Mouse (Mus musculus): ENCODE results near the gene AI661453.
A peak's percentile ranks its signal among the peaks of the same experiment; 100 is the strongest.
"Not testable (repeated sequence)": the region's sequence is repeated elsewhere in the genome, so short reads cannot be mapped to it uniquely, and the experiment has no call there.

Gene AI661453

DNA sequence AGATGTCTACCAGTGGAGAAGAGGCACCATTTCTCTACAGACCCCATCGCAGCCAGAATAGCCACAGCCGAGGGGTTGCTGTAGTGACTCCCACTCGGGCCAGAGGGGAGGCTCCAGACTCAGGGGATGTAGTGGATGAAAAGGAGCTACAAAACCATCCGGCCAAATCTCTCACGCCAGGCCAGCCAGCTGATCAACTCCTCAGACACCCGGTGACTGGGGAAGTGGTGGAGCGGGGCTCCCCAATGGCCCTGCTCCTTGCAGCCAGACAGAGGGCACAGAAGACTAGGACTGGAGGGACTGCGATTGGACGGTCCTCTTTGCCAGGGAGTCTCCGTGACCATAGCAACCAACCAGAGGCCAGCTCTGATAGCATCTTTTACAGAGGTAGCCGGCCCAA lies 31.2 kb downstream of the AI661453 start:
- DNase-seq (ENCODE audit: low spot score) = no peak

DNA sequence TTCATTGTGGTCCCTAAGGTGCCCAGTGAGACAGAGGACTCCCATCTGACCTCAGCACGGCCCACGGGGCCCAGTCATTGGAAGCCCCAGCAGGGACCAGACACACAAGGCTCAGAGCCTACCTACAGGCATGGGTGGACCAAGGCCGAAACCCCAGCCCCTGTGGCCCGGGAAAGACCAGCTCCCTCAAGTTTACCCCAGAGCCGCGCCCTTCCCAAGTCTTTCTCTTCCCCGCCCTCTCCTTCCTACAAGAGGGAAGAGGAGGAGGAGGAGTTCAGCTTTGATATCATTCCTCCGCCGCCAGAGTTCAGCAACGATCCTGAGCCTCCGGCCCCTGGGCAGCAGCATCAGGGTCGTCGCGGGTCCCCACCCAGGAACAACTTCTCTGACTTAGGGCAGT lies 31.6 kb downstream of the AI661453 start:
- DNase-seq (ENCODE audit: low spot score) = no peak

DNA sequence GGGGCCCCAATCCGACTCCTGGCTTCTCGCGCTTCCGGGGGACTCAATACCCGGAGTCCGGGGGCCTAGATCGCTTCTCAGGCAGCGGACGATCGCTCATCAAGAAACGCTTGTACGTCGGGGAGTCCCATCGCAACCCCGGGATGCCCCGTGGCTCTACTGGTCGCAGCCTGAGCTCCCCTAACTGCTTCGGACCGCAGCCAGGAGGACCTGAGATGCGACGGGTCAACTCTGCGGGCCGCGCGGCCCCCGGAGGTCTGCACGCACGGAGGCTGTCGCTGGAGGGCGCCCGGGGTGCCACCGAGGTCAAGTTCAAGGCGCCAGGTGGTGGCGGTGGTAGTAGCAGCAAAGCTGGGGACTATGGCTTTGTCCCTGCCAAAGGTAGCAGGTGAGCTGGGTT lies 32.1 kb downstream of the AI661453 start:
- DNase-seq (ENCODE audit: low spot score) = no peak

DNA sequence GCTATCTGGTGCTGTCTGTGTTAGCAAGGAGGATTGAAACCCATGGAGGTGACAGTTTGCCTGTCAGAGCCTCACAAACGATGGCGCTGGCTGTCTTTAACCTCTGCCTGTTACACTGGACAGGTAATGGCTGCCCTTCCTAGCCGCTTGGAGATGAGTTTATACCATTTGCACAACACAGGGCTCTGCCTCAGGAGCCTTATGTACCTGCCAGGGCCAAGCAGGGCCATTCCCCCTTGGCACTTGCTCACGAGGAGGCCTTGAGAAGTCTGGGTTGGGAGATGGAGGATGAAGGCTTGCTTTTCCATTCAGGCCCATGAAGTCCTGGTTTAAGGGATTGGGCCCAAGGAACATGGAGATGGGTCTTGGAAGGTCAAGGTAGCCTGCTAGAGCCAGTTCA lies 33.2 kb downstream of the AI661453 start:
- no peak for DNase-seq (ENCODE audit: low spot score)

DNA sequence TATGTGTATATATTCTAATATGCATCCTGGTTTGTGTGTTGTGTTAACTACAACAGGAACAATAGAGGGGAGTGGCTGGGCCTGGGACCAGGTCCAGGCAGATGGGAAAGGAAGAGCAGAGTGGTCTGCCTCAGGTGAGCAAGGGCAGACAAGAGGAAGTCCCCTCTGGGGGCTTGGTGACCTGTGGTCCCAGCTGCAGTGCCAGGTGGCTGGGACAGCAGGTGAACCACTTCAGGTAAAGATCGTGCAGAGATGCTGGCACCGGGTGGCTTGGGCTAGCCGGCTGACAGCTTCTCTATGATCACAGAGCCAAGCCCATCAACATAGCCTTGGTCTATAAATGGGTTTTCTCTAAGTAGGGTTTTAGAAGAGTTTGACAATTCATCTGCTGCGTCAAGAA lies 33.7 kb downstream of the AI661453 start:
- DNase-seq (ENCODE audit: low spot score) = no peak

DNA sequence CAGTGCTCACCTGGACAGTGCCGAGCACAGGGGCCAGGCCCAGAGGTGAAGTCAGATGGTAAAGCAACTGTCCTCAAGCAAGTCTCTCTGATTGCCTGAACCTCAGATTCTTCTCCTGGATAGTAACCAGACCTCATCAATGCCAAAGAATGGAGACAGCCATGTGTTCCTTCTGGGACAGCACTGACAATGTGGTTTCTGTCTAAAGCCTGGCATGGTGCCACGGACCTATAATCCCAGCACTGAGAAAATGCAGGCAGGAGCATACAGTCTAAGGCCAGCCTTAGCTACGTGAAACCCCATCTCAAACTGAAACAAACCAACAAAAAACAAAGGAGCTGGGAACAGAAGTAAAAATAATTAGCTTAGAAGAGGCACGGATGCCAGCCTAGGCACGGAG lies 34.3 kb downstream of the AI661453 start:
- no peak for DNase-seq (ENCODE audit: low spot score)

DNA sequence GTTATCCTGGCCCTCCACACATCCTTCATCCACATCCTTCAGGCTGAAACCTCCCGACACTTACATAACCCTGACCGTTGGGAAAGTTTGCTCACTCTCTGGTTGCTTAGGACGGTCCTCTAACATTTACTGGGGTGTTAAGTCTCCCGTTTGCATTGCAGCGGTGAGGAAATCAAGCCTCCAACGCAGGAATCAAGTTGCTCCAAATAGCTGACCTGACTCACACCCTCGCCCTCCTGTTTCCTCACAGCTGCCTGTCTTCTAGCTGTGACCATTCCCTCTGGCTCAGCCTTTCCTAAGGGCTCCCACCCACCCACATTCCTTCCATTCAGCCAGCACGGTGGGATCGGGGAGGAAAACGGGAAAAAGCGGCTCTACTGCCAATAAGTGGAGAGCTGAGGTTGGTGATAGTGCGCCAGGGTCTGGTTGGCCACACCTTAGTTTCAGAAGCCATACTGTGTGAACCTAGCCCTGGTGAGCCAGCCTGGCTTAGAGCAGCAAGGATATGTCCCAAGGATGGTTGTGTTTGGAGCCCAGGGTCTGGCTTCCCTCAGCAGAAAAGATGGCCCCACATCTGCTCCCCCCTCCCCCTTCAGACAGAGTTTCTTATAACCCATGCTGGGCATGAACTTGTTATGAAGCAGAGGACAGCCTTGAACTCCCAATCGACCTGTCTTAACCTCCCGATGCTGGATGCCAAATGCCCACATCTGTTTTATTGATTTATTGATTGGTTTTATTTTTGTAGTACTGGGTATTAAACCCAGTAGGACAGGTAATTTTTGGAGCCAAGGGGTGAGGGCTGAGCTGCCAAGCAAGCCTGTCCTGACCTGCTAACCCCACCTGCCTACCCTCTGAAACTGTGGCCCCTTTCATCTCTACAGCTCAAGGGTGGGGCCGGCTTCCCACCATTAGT lies 36.3 kb downstream of the AI661453 start:
- no peak for DNase-seq (ENCODE audit: low spot score)

DNA sequence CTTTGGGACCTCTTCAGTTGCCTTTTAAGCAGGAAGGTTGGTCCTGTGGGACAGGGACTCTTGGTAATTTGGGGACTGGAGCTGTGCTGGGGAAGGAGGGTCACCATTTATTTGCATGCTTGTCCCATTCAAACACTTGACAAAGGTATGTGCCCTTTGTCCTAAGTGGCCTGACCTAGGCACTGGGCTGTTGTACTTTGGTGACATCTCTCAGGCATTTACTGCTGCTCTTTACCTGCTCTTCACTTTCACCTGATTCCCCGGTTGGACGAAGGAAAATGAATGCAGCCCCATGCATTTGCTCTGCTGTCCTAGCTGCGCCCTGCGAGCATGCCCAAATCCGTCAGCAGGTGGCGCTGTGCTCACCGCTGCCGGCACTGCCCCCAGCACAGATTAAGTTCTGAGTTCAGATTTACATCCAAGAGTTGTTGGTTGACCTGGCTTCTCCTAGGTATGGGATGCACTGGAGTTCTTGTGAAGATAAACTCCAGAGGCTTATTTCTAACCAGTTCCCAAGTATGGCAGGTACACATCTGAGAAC lies 37.1 kb downstream of the AI661453 start:
- DNase-seq (ENCODE audit: low spot score) = no peak

DNA sequence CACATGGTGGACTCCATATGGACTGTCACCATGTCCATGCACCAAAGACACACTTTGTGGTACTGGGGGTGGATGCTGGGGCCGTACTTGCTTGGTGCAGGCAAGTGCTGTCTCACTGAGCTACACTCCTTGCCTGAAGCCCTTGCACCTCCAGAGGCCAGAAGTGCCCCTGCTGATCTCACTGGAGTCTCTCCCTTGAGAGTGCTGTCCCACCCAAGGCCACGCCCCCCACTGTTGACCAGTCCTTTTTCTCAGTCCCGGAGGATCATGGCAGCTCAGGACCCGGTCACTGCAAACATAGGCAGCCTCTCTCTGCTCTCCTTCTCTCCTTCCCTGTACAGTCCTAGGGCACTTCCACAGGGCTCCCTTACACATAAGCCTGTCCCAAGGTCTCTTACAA lies 37.8 kb downstream of the AI661453 start:
- DNase-seq (ENCODE audit: low spot score) = no peak

DNA sequence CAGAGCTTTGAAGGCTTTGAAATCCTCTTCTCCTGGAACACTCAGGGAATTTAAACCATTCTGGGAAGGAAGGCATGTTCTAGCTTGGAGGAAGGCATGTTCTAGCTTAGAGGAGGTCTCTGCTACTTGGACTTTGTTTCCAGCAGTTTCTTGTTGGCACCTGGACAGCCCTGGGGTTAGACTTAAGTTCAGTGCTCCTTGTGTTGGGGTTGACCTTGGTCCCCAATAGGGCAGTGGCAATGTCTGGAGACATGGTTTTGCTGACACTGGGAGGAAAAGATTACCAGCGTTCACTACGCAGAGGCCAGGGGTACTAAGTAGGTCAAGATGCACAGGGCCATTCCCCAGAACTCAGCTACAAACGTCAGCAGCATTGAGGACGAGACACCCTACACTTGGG lies 38.8 kb downstream of the AI661453 start:
- no peak for DNase-seq (ENCODE audit: low spot score)

DNA sequence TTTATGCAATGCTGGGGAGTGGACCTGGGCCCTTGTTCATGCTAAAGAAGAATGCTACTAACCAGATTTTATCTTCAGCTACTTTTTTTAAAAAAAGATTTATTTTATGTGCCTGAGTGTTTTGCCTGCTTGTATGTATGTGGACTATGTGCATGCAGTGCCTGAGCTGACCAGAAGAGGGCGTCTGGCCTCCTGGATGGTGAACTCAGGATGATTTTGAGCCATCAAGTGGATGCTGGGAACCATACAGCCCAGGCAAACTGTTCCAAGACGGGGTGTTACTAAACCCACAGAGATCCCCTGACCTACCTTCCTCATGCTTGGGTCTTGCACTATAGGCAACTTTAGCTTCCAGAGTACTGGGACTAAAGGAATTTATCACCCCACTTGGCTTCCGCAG lies 39.3 kb downstream of the AI661453 start:
- DNase-seq (ENCODE audit: low spot score) = no peak

DNA sequence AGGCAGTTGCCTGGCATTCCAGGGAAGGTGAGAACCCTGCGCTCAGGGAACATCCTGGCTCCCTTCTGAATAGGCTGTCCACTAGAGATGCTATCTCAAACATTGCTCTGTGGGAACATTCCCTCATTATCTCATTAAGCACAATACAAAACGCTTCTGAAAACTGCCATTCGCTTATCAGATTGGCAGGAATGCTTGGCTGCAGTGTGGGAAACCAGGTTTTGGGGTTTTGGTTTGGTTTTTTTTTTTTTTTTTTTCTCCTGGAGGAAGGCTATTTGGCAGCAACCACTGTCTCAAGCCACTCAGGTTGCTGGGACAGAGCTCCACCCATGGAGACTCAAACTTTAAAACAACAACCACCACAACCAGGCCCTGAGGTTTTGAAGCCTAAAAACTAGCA lies 43.5 kb downstream of the AI661453 start:
- no peak for DNase-seq (ENCODE audit: low spot score)

DNA sequence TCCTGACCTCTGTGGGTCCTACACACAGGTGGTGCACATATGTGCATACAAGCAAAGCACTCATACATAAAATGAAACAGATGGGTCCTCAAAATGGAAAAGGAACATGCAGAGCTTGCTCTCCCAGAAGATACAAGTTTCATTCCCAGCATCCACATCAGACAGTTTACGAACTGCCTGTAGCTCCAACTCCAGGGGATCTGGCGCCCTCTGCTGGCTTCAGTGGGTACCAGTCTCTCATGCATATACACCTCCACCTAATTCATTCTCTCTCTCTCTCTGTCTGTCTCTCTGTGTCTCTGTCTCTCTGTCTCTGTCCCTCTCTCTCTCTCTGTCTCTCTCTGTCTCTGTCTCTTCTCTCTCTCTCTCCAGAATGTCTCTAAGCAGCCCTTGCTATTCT lies 46.0 kb downstream of the AI661453 start:
- peak; percentile 69 for DNase-seq (ENCODE audit: low spot score)

DNA sequence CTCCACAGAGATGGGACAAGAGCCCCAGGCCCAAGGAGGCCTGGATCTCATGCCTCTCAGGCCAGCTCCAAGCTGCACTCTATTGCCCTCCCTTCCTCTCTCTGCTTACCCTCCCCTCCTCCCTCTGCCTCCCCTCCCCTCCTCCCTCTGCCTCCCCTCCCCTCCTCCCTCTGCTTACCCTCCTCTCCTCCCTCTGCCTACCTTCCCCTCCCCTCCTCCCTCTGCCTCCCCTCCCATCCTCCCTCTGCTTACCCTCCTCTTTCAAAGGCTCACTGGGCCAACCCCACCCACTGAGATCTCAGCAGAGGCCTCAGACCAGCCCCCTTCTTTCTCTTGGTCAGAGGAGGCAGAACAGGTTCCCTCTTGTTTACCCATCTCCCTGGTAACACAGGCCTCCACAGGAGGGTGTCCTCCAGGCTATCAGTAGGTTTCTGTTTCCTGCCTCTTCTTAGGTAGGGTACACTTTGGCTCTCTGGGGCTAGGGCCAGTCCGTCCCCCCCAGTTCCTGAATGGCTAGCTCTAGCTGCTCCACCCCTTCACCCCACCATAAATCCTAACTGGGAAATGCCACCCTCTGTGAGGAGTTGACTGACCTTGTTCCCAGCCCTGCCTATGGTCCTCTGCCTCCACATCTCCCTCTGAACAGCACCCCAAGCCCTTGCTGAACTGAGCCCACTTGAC lies 48.0 kb downstream of the AI661453 start:
- peak; percentile 56 for DNase-seq (ENCODE audit: low spot score)

DNA sequence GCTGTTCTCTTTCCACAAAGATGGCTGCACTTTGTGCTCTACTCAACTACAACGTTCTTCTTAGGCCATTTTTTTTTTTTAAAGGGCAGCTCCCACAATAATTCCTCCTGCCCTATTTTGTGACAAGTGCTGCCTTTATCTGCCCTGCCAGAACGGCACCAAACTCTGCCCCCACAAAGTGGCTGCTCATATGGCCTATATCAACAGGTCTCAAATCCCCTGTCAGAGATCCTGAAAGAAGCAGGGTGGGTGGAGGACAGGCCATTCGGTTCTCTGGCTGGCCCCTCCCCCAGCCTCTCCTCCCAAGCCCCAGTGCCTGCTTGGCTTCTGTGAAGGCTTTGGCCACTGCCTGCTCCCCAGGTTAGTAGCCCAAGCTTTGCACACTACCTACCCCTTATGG lies 48.6 kb downstream of the AI661453 start:
- DNase-seq (ENCODE audit: low spot score) = no peak

DNA sequence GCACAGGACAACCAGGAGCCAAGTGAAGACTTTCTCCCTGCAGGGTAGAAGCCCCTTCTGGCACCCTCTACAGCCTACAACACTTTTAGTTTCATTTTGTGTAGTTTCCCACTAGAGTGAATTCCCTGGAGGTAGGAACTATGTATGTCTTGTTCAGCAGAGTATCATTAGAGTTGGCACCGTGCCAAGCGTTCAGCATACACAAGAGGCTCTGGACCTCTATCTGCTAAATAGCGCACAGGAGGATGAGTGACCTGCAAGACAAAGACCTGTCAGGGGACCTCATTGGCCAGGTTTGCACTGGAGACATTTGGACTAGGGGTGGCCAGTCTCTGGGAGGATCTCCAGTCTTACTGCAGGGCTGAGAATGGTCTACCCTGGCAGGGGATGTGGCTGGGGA lies 49.4 kb downstream of the AI661453 start:
- no peak for DNase-seq (ENCODE audit: low spot score)

DNA sequence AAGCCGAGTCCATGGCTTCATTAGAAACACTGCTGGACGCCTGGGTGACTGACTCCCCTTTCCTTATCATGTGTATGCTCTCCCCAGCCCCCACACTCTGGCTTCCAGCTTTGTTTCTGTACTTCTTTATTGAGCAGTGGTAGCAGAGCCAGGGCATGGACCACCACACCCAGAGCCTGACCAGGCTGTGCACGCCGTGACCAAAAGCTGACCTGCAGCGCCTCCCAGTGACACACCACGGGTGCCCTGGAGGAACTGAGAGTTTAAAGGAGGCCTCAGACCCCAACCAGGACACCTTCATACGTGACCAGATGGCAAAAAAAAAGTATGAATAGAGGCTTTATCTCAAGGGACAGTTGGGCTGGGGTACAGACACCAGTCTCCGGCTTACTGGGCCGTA lies 54.4 kb downstream of the AI661453 start:
- no peak for DNase-seq (ENCODE audit: low spot score)

DNA sequence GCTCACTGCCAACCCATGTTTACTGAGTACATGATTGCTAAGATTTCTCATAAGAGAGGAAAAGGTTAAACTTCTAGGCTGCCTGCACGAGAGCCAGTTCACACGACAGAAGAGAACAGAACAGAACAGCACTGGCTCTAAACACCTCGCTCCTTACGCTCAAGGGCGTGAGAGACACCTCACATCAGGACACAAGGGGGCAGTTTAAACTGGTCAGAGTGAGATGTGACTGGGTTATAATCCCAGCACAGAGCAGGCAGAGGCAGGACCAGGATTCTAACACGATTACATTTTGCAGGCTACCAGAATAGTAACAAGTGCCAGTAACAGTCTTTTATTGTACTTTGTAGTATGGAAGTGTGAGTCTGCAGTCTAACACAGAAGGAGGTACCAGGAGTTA lies 56.3 kb downstream of the AI661453 start:
- no peak for DNase-seq (ENCODE audit: low spot score)

DNA sequence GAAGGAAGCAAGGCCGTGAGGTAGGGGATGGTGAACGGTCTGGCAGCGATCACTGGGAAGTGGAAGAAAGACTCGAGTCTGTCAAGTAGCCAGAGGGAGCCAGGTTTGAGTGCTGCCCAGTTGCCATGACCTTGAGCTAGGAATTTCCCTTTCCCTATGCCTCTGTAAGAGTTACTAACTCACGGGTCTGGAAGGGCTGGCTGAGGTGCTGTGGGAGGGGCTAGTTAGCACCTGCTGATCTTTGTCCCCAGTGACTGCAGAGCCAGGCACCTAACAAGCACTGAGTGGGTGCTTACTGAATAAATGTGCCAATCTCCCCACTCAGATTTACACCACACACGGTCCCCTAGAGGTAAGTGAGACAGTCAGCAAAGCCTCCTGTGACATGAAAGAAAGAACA lies 57.2 kb downstream of the AI661453 start:
- no peak for DNase-seq (ENCODE audit: low spot score)

DNA sequence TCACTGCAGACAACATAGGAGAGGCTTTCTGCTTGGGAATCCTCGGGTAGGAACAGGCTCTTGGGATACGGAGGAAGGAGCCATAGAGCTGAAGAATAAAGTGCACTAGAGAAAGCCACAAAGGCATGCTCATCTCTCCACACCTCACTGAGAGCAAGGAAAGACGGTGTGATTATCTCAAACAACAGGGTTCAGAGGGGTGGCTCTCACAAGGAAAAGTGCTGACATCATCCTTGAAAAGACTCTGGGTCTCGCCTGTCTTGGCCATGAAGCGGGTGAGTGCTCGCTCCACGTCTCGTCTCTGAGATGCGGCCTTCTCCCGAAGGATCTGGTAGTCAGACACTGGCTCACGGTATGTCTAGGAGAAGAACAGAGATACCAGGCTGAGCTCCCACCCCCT lies 57.7 kb downstream of the AI661453 start:
- DNase-seq (ENCODE audit: low spot score) = no peak

DNA sequence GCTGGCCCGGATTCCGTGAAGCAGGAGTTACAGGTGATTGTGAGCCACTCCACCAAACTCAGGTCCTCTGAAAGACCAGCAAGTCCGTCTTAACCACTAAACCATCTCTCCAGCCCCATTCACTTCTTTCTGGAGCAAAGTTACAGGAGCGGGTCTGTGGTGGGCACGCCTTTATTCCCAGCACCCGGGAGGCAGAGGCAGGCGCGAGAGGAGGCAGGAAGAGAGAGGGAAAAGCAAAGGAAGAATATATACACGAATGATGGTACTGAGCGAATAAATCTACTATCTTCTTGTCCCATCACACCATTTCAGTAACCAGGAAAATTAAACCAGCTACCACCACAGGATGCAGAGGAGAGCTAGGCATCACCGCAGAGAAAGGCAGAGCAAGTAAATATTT lies 65.1 kb downstream of the AI661453 start:
- no peak for DNase-seq (ENCODE audit: low spot score)

DNA sequence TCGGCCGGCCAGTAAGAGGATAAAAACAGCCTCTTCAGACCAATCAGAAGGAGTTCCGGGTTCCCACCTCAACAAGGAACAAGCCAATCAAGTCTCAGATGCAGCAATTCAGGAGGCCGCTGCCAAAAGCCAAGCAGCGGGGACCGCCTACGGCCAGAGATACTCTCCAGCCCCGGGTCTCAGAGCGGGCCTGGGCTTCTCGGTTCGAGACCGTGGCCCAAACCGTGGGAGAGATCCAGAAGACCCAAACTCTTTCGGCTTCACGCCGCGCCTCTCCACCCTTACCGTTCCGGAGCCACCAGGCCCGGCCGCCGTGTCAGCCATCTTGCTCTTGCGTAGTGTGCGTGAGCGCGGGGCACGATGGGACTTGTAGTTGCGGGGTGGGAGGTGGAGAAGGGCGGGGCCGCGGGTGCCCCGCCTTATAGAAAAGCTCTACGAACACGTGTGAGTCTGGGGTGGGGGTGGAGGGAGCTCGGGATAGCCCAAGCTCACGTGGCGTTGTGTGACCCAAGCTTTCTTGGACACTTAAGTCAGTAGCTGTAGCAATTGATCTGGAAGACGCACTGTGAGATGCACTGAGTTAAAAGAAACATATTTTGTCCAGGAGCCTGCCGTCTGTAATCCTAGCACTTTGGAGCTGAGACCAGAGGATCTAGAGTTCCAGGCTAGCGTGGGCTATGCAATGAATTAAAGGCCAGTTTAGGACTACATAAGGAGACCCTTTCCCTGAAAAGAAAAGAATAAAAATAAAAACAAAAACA lies 65.7 kb downstream of the AI661453 start, which contains the start of gene Taf8:
Taf8 (minus strand) TSS at position 347 of the 761 bp plus-strand sequence.
- DNase-seq (ENCODE audit: low spot score) = peak; percentile 92

DNA sequence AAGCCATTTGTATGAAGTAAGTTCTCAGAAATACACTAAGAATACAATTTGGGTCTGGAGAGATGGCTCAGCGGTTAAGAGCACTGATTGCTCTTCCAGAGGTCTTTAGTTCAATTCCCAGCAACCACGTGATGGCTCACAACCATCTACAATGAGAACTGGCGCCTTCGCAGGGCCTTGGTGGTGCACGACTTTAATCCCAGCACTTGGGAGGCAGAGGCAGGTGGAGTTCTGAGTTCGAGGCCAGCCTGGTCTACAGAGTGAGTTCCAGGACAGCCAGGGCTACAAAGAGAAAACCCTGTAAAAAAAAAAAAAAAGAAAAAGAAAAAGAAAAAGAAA lies 66.3 kb downstream of the AI661453 start:
- DNase-seq (ENCODE audit: low spot score) = not testable (repeated sequence)
